Mouse (Mus musculus): ENCODE results near the gene Cox6b2.

Gene Cox6b2

DNA sequence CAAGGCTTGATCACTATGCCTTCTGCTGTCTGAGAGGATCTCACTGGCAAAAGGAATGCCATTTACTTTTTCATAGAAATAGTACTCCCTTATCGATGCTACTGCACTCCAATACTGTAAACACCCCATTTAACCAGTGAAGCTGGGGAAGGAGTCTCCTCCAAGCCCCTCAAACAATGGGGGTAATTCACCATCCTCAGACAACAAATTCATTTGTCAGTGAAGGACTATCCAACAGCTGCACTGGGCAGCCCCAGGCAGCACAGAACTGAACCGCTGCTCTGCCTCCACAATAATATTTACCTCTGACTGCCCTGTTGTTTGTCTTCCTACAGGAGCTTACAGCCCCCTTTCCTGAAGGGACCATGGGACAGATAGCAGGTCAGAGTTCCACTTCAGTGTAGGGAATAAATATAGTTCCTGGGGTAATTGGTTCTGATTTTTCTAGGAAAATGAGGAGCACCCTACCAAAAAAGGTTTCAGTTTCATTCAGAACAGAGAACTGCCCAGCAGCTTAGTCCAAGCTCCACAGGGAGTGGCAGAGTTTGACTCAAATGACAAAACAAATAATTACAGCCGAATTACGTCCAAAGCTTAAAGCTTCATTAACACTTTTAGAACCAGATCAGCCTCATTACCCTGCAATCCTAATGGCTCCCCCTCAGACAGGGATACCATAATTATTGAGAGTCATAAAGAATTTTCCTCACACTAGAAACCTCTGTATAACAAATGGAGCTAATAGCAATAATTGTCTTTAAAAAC, 12.2 kb upstream of the Cox6b2 start:
- no peak for DNase-seq (ENCODE audit: low spot score)

DNA sequence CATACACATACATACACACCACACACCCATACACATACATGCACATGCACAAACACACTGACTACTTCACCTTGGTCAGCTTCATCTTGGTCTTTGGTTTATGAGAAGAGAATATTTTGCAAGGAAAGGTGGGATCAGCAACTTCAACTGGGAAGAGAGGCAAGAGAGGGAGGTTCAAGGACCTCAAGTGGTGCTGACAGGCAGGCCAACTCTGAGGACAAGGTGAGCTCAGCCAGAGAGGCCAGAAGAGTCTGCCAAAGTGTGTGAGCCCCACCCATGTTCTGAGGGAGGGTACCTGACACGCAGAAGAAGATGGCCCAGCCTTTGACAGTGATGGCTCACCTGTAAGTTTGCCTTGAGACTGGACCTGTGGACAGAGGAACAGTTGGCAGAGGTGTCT, 6.8 kb upstream of the Cox6b2 start:
- no peak for DNase-seq (ENCODE audit: low spot score)

DNA sequence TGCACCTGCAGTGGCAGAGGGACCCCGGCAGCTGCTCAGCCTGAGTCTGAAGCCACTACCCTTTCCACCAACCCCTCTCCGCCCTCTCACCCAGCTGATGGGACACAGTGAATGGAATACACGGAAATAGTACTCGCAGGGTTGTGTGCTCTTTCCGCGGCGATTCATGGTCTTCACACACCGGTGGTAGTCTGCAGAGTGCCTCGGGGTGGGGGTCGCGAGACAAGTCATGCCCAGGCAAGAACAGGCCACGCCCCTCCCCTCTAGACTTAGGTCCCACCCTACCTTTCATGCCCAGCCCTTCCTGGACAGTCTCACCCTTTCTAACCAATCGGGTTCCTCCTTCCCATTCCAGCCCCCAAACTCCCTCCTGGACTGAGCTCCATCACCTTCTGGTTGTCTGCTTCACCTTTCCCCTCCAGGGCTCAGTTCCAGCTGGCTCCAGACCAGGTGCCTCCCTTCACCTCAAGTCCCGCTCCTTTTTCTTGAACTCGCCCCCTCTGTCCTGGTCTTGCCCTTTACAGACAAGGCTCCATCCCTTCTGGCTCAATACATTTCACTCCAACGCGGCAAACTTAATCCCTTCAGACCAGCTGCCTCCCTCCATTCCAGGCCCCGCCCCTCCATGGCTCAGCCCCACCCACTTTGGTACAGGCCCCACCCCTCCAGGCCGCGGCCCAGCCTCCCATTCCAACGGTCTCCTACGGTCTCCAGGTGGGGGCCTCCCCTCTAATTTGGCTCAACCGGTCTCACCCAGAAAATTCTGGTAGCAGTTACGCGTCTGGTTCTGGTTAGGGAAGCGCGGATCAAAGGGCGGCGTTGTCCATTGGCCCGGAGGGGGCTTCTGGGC, 698 bp downstream of the Cox6b2 start:
- DNase-seq (ENCODE audit: low spot score): no peak

DNA sequence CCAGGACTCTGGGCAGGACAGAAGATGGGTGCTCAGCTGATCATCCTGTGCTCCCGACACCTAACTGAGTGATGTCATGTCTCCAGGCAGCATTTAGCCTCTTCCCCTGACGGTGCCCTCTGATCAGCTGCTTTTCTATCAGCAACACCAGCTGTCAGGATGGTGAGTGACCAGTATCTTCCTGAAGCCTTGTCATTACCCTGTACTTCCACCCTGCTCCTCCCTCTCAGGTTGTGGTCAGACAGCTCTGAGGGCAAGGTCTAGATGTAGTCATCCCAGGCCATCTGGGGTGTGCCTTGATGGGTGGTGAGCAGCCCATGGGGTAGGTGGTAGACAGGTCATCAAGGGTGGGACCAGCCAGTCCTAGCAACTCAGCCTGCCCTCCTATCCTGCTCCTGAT, 3.7 kb downstream of the Cox6b2 start:
- DNase-seq (ENCODE audit: low spot score): no peak

GRCm38 (mm10) chr7:4748321-4748720, 4.6 kb downstream of the Cox6b2 start:
- DNase-seq (ENCODE audit: low spot score): no peak

DNA sequence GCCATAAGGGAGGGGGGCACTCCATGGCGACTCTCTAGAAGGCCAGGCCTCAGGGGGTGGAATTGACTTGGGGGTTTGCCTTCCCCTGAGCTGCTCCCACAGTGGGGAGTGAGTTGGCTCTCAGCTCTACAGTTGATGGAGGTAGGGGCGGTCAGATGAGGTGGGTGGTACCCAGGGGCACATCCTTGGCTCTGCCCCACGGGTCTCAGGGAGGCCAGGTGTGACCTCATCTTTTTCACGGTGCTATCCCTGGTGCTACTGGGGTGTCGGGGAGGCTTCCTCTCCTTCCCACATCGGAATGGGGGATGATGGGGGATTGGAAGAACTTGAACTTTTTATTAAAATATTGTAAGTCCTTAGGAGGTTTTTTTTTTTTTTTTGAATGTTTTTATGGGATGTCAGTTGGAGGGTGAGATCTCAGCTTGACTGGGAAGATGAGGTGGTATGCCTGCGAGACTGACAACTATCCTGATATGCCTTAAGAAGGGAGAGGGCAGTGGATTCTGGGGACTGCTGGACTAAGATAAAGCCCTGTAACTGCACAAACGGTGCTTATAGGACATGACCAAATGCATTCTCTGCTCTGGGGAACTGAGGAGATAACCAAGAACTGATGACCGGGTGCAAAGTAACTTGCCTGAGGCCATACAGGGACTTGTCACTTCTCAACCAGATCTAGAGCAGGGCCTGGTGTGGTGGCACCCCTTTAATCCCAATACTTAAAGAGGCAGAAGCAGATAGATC, 5.6 kb downstream of the Cox6b2 start:
- DNase-seq (ENCODE audit: low spot score): no peak

- DNase-seq (ENCODE audit: low spot score): no peak
Measured at GRCm38 (mm10) chr7:4746326-4746980, 6.4 kb downstream of the Cox6b2 start.

- DNase-seq (ENCODE audit: low spot score): no peak
Measured at GRCm38 (mm10) chr7:4744886-4745285, 8.0 kb downstream of the Cox6b2 start.

DNA sequence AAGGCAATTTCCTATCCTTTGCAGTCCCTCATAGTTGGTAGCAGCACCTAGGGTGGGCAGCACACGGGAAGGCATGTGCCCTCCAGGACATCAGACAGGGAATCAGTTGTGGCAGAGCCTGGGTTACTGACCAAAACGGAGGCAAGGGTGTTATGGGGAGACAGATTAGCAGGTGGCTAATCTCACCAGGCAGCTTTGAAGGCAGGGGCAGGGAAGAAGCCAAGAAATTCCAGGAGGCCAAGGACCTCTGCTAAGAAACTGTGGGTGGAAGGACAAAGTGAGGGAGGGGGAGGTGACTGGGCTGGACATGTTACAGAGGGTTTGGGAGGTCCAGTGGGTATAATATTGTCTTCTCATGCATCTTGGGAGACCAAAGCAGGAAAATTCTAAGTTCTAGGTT, 9.5 kb downstream of the Cox6b2 start:
- DNase-seq (ENCODE audit: low spot score): no peak

GRCm38 (mm10) chr7:4742482-4742819, 10.4 kb downstream of the Cox6b2 start:
- no peak for DNase-seq (ENCODE audit: low spot score)

- DNase-seq (ENCODE audit: low spot score): no peak
Measured at GRCm38 (mm10) chr7:4741672-4742481, 11.0 kb downstream of the Cox6b2 start.

GRCm38 (mm10) chr7:4741151-4741550, 11.7 kb downstream of the Cox6b2 start:
- DNase-seq (ENCODE audit: low spot score): peak; percentile 54

GRCm38 (mm10) chr7:4740309-4740727, 12.6 kb downstream of the Cox6b2 start:
- no peak for DNase-seq (ENCODE audit: low spot score)

- peak; percentile 99 for DNase-seq (ENCODE audit: low spot score)
Measured at GRCm38 (mm10) chr7:4739544-4740275, 13.2 kb downstream of the Cox6b2 start, which contains the start of gene Kmt5c. TSS of gene Kmt5c (plus strand) at chr7:4740115.

DNA sequence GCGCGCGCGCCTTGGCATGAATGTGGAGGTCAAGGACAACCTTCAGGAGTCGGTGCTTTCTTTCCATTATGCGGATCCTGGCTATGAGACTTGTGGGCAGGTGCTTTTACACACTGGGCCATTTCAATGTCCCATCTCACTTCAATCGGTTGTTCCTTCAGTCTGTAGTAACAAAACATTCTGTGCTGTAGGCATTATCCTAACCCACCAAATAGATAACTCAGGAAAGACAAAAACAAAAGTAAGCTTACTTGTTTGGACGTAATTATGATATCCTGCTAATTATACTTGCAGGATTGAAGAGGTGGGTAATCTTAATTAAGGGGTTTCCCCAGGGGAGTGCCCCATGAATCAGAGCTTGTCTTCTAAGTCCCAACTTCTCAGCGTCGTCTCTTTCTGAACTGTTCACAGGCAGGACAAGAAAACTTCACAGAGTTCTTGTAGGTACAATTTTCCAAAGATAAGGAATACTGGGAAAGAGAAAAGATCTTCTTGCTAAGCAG, 13.8 kb downstream of the Cox6b2 start:
- no peak for DNase-seq (ENCODE audit: low spot score)

GRCm38 (mm10) chr7:4732968-4733392, 19.9 kb downstream of the Cox6b2 start:
- no peak for DNase-seq (ENCODE audit: low spot score)

GRCm38 (mm10) chr7:4731090-4731489, 21.8 kb downstream of the Cox6b2 start:
- no peak for DNase-seq (ENCODE audit: low spot score)

GRCm38 (mm10) chr7:4725169-4725568, 27.7 kb downstream of the Cox6b2 start, which contains the start of gene Tmem150b:
TSS of gene Tmem150b (minus strand) at chr7:4725249.
- no peak for DNase-seq (ENCODE audit: low spot score)

GRCm38 (mm10) chr7:4724359-4724758, 28.5 kb downstream of the Cox6b2 start:
- no peak for DNase-seq (ENCODE audit: low spot score)

DNA sequence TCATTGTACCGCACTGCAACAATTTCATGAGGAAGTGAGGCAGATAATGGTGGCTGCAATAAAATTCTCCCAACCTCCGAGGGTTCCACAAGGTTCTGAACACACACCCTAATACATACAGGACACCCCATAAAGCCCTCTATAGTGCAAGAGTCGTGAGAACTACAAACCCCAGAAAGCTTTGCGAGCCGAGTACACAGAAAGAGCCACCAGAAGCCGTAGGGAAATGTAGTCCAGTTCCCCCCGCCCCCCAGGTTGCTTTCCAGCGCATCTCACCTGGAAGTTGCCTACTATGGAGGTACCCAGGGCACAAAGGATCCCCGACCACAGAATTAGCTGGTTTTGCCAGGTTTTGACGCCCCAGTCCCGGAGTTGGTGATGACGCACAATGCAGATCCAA, 29.4 kb downstream of the Cox6b2 start:
- no peak for DNase-seq (ENCODE audit: low spot score)
